Mouse (Mus musculus) megakaryocyte, embryonic 14.5 days (primary cell): ENCODE results near the gene Reln. TPM values are rescaled to one million over a fixed set of nuclear protein-coding genes. Genes with fewer than 3 reads are reported as not detected.

Experiments used
- H3K27me3 ChIP-seq: replicated peaks from 2 replicates; pipeline ENCODE3; 2012; ENCODE audit warnings: inconsistent platforms
- H3K36me3 ChIP-seq: replicated peaks from 2 replicates; pipeline ENCODE3; 2012; ENCODE audit warnings: low read length, inconsistent platforms, mixed read lengths
- H3K4me1 ChIP-seq: 2 replicates; pipeline ENCODE4 v1.6.1; 2012; ENCODE audit warnings: inconsistent platforms
- H3K4me3 ChIP-seq: replicated peaks from 2 replicates; pipeline ENCODE3; 2012; ENCODE audit warnings: moderate library complexity, mild to moderate bottlenecking, inconsistent platforms
- H3K9me3 ChIP-seq: 2 replicates; pipeline ENCODE4 v1.6.1; 2012; ENCODE audit warnings: inconsistent platforms
- FLI1 ChIP-seq: IDR thresholded peaks from 2 replicates; pipeline ENCODE4 v1.6.1; 2012; ENCODE audit warnings: low read length, inconsistent platforms, mixed read lengths
- GATA1 ChIP-seq: IDR thresholded peaks from 3 replicates; pipeline ENCODE4 v1.6.1; 2012; ENCODE audit warnings: mixed read lengths, low read length, inconsistent platforms, borderline replicate concordance
- polyA plus RNA-seq: library from polyadenylated mRNA; stranded (reverse); fragments of >175 nt; gene quantifications from 2 replicates; pipeline ENCODE4 v1.2.3, GENCODE M21; 2012; ENCODE audit warnings: low replicate concordance; ENCODE audit not compliant: insufficient read depth

The Reln gene
- polyA plus RNA-seq, 1 experiment, result 2.0 TPM

DNA sequence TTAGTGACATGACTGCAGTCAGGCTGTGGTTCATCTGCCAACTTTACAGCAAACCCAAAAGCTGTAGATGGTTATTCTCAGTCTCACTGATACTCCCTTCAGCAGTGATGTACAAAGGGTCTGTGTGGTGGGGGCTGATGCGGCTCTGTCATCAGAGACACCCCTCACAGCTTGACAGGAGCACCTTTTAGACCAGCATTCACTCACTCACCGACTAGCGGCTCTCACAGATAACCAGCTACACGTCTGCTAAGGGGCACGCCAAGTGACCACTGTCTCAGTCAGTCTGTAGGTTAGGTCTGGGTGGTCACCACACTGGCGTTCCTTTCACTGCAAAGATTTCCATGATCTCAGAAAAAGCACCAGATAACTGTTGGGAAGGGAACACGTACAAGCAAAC, 2.0 kb downstream of the Reln start:
- no peak for TF ChIP-seq FLI1
- TF ChIP-seq GATA1, result no peak
- Histone ChIP-seq H3K36me3 (no peaks in the 10 kb centered on the region), H3K27me3 (peaks cover 67% of the 10 kb centered on the region), H3K4me3 (no peak overlapping the region), H3K9me3 (0 out of 2 replicates have a peak, but pooled peaks cover 2% of the 10 kb centered on the region), H3K4me1 (peaks cover 27% of the 10 kb centered on the region)

DNA sequence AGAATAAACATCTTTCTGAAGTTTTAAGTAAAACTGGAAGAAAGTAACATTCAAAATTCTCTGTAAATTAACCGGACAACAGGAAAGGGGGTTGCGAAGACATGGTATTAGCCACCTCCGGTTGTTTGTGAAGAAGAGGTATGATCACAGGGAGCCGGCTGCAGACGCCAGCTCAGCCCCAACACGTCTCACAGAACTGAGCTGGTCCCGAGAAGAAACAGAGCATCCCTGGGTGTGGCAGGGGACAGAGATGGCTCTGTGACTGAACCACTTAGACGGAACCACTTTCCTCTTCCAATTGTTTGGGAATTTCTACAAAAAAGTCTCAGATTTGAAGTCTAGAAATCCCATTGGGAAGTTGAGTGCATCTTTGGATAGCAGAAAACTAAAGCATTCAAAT, 3.5 kb downstream of the Reln start:
- peaks cover 54% of the 10 kb centered on the region for H3K27me3 ChIP-seq
- H3K4me3 ChIP-seq, result no peak overlapping the region
- TF ChIP-seq FLI1, result no peak
- no peak for TF ChIP-seq GATA1

DNA sequence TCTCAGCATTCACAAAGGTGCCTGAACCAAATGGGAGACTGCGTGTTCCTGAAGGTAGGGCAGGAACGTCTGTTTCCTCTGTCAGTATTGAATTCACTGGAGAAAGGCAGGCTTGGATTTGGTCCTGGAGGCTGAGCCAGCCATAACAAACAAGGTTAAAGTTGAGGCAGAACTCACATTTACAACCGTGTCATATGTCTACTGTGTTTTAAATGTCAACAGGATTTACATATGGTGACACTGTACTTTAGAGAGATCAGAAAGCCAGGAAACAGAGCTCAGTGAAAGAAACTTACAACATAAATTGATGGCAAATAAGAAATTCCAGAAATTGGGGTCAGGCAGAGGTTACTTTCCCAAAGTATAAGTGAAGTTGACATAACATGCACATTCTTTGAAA, 9.1 kb downstream of the Reln start:
- no peak for TF ChIP-seq FLI1
- no peak for TF ChIP-seq GATA1
- no peaks in the 10 kb centered on the region for H3K36me3 ChIP-seq
- peaks cover 10% of the 10 kb centered on the region for H3K9me3 ChIP-seq
- H3K4me1 ChIP-seq, result peaks cover 6% of the 10 kb centered on the region
- peaks cover 10% of the 10 kb centered on the region for H3K27me3 ChIP-seq
- no peak overlapping the region for H3K4me3 ChIP-seq

More for the DNA sequence above, 3.5 kb downstream of the Reln start:
- Histone ChIP-seq H3K9me3 (0 out of 2 replicates have a peak, but pooled peaks cover 2% of the 10 kb centered on the region), H3K4me1 (peaks cover 22% of the 10 kb centered on the region), H3K36me3 (no peaks in the 10 kb centered on the region)

DNA sequence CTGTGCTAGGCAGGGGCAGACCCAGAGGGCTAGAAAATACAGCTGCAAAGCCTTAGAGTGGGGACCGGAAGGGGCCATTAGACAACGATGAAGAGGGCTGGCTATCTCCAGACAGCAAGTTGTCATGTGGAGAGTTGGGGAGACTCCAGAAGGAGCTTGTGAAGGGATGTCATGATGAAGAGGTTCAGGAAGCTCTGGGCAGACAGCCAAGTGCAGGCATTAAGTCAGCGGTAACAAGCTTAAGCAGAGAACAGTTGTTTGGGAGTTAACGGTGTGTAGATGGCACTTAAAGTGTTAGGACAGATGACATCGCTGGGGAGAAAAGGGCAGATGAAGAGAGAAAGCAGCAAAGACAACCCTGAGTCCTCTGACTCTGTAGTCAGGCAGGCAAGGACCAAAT, 13.7 kb downstream of the Reln start:
- TF ChIP-seq GATA1 (no peak), FLI1 (no peak)
- peaks cover 12% of the 10 kb centered on the region for H3K9me3 ChIP-seq
- H3K4me1 ChIP-seq, result peaks cover 21% of the 10 kb centered on the region
- peak overlapping the region; percentile 36 for H3K4me3 ChIP-seq
- peaks cover 4% of the 10 kb centered on the region for H3K27me3 ChIP-seq
- H3K36me3 ChIP-seq, result no peaks in the 10 kb centered on the region

DNA sequence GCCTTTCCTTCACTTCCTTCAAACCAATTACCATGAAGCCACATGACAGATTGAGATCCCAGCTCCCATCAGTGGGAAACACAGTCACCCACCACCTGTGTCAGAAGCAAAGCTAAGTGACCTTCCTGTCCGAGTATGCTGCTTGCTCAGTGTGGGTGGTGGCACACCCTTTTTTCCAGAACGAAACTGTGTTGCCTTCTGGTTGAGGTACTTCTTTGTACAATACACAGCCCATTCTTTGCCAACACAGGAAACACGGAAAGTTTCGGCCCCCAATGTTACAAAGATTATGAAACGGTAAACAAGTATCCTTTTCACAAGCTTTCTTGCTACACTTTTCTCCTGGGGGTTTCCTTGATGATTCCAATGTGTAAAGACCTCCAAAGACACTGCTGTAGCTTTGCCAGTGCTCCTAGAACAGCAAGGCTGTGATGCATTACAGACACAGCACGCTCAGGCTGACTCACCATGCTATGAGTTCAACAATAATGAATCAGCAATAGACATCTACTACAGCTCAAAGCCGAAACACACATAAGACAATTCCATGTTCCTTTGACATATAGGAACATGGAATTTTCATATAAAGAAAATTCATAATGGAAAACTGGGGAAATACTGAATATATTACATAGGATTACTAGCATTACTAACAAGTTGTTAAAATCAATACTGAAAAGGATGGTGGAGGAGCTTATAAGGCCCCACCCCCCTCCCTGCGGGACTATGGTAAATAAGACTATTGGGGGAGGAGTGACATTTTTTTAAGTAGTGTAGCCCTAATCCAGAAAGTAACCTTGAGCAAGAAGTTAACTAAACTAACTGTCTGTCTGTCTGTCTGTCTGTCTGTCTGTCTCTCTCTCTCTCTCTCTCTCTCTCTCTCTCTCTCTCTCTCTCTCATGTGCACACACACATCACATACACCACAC, 15.8 kb downstream of the Reln start:
- no peaks in the 10 kb centered on the region for H3K36me3 ChIP-seq
- no peak overlapping the region for H3K4me3 ChIP-seq
- no peak for TF ChIP-seq GATA1
- H3K4me1 ChIP-seq, result peaks cover 21% of the 10 kb centered on the region
- H3K27me3 ChIP-seq, result peaks cover 4% of the 10 kb centered on the region
- peaks cover 10% of the 10 kb centered on the region for H3K9me3 ChIP-seq

DNA sequence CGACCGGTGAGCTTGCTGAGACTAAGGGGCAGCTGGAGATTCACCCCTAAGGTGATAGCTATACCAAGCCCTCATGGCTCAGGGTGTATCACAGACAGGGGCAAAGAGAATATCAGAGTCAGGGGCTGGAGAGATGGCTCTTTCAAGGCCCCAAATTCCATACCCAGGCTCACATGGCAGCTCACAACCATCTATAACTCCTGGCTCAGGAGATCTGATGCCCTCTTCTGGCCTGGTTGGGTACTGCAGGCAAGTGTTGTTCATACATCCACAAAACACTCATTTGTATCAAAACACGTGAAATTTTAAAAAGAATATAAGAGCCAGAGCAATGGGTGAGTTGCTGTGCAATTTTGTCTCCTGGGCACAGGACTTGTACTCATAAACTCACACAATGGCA, 17.3 kb downstream of the Reln start:
- Histone ChIP-seq H3K4me1 (peaks cover 21% of the 10 kb centered on the region), H3K9me3 (0 out of 2 replicates have a peak, but pooled peaks cover 3% of the 10 kb centered on the region), H3K4me3 (no peak overlapping the region), H3K36me3 (no peaks in the 10 kb centered on the region), H3K27me3 (peaks cover 2% of the 10 kb centered on the region)
- no peak for TF ChIP-seq FLI1
- TF ChIP-seq GATA1, result no peak

DNA sequence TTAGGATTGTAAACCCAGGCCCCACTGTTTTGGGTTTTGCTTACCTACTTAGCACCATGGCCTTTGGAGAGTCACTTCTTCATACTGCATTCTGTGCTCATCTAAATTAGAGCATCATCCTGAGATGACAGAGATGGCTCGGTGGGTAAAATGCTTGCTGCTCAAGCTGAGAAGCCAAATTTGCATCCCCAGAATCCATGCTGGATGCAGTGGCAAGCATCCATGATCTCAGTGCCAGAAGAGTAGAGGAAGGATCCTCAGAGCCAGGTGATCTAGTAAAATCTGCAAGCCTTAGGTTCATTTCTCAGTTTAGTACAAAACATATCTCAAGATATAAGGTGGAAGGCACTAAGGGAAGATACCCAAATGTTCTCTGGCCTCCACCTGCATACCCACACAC, 20.7 kb downstream of the Reln start:
- H3K4me1 ChIP-seq, result peaks cover 22% of the 10 kb centered on the region
- H3K4me3 ChIP-seq, result no peak overlapping the region
- no peak for TF ChIP-seq FLI1
- no peak for TF ChIP-seq GATA1
- no peaks in the 10 kb centered on the region for H3K36me3 ChIP-seq
- H3K9me3 ChIP-seq, result 0 out of 2 replicates have a peak, but pooled peaks cover 3% of the 10 kb centered on the region
- H3K27me3 ChIP-seq, result no peaks in the 10 kb centered on the region

DNA sequence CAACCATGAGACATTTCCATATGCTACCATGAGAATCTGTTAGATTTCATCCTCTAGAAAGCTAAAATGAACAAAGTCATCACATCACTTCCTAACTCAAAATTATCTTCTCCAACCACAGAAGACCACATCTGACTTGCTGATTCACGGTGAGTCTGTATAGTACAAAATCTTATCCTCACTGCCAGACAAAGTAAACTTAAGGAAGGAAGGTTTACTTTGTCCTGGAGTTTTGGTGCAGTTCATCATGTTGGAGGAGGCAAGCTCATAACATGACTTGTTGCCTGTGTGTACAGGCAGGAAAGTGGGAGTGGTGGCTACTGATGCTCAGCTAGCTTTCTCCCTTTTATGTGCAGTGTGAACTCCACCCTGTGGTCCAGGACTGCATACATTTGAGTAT, 26.7 kb downstream of the Reln start:
- Histone ChIP-seq H3K36me3 (no peaks in the 10 kb centered on the region), H3K4me1 (peaks cover 25% of the 10 kb centered on the region), H3K27me3 (no peaks in the 10 kb centered on the region), H3K9me3 (0 out of 2 replicates have a peak, but pooled peaks cover 4% of the 10 kb centered on the region), H3K4me3 (peak overlapping the region; percentile 19)
- TF ChIP-seq GATA1 (no peak; the same call in 2 of the 3 replicates), FLI1 (no peak)

DNA sequence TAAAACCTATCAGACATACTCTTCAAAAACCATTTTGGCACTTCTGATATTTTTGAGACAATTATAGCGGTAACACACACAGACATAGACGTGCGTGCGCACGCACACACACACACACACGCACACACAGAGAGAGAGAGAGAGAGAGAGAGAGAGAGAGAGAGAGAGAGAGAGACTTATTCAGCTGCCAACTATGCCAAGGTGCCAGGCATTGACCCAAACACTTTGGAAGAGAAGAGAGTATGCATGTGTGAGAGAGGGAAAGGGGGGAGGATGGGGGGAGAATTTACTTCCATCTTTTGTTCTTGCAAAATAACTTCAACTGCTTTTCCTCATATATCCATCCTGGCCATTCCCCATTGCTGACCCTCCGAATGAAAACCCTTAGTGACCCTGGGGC, 28.0 kb downstream of the Reln start:
- H3K4me3 ChIP-seq, result no peak overlapping the region
- H3K27me3 ChIP-seq, result no peaks in the 10 kb centered on the region
- no peaks in the 10 kb centered on the region for H3K36me3 ChIP-seq
- TF ChIP-seq GATA1 (no peak), FLI1 (no peak)
- H3K9me3 ChIP-seq, result 0 out of 2 replicates have a peak, but pooled peaks cover 4% of the 10 kb centered on the region
- peaks cover 25% of the 10 kb centered on the region for H3K4me1 ChIP-seq

DNA sequence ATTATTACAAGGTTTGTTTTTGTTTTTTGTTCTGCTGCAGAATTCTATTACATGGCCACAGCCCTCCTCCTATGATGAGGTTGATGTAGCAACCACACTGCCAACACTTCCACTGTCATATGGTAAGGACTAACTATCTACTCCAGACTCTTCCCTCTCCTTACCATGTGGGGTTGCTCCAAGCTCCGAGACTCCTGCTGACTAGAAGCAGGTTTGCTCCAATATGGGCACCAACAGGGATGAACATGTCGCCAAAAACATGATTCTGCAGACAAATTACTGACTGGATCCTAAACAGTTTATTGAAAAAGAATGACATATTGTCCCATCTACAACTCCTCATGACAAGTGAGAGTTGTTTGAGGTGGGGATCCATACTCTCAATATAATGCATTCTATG, 28.5 kb downstream of the Reln start:
- no peak for TF ChIP-seq GATA1
- no peak for TF ChIP-seq FLI1
- Histone ChIP-seq H3K4me3 (no peak overlapping the region), H3K4me1 (peaks cover 25% of the 10 kb centered on the region), H3K36me3 (no peaks in the 10 kb centered on the region), H3K27me3 (no peaks in the 10 kb centered on the region), H3K9me3 (0 out of 2 replicates have a peak, but pooled peaks cover 4% of the 10 kb centered on the region)
